ENCODE assay signal across 25 mouse cellular contexts in the genomic region with DNA sequence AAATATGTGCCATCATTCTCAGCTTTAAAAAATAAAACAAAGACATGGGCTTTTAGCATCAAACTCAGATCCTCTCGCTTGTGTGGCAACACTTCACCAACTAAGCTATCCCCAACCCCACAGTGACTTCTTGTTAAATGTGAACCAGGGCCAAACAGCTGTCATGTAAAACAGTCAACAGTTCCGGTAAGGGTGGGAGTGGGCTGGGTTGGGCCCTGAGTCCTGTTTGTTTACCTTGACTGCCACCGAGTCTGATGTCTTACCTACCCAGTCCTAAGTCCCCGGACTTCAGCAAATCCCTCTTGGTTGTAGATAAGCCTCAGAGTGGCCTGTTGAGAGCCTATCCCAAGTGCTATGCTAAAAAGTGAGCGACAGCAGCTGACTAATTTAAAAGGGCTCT. TPM values are rescaled to one million over a fixed set of nuclear protein-coding genes. Genes with fewer than 3 reads are reported as not detected.
"Had no signal": no experiment of that assay in that cellular context is flagged by ENCODE, and none has a peak within 500 bp of the region (broad histone marks: within the 10 kb centered on the region; RNA-seq: fewer than 3 reads in every experiment).

No protein-coding gene starts in this region.

- H3K9ac ChIP-seq: limb, embryonic 13.5 days; lung, embryonic 15.5 days; neural tube, embryonic 12.5 days; neural tube, embryonic 15.5 days; stomach, embryonic 15.5 days had no signal

- H3K27me3 ChIP-seq: limb, embryonic 13.5 days; lung, embryonic 15.5 days; megakaryocyte, embryonic 14.5 days; neural tube, embryonic 12.5 days; neural tube, embryonic 15.5 days; stomach, embryonic 15.5 days had no signal

- H3K4me1 ChIP-seq: limb, embryonic 13.5 days; lung, embryonic 15.5 days; midbrain, embryonic 10.5 days; neural tube, embryonic 12.5 days; neural tube, embryonic 15.5 days; stomach, embryonic 15.5 days had no signal

- DNase-seq: kidney, adult 18-20 months; kidney, adult 9 months; kidney, postnatal 14 days; kidney, postnatal 4 days; layer of hippocampus, adult 9-11 months; lung, adult 18-20 months; lung, postnatal 10 days; lung, postnatal 36 days; midbrain, embryonic 14.5 days; retina, postnatal 1 day; right cerebral cortex, postnatal 25 days; spleen, adult 18-20 months; thymus, adult 18-20 months; thymus, postnatal 36 days had no signal

- H3K27ac ChIP-seq: limb, embryonic 10.5 days; limb, embryonic 13.5 days; lung, embryonic 15.5 days; midbrain, embryonic 10.5 days; neural tube, embryonic 12.5 days; neural tube, embryonic 15.5 days; stomach, embryonic 15.5 days had no signal

- H3K4me3 ChIP-seq: limb, embryonic 10.5 days; limb, embryonic 13.5 days; lung, embryonic 15.5 days; megakaryocyte, embryonic 14.5 days; midbrain, embryonic 10.5 days; neural tube, embryonic 12.5 days; neural tube, embryonic 15.5 days; stomach, embryonic 15.5 days had no signal

- H3K4me2 ChIP-seq: limb, embryonic 13.5 days; lung, embryonic 15.5 days; neural tube, embryonic 12.5 days; neural tube, embryonic 15.5 days; stomach, embryonic 15.5 days had no signal

- H3K9me3 ChIP-seq: limb, embryonic 10.5 days; limb, embryonic 13.5 days; lung, embryonic 15.5 days; megakaryocyte, embryonic 14.5 days; midbrain, embryonic 10.5 days; neural tube, embryonic 12.5 days; neural tube, embryonic 15.5 days; stomach, embryonic 15.5 days had no signal

- ATAC-seq: intestine, embryonic 16.5 days had no signal

RNA-seq across cellular contexts. Expression of a gene that starts 13.8 kb away (rescaled TPM):
- polyA plus RNA-seq: kidney, embryonic 16.5 days; limb, embryonic 10.5 days; limb, embryonic 13.5 days; midbrain, embryonic 10.5 days; midbrain, embryonic 14.5 days; neural tube, embryonic 12.5 days; neural tube, embryonic 15.5 days; urinary bladder, adult 2 months had no signal
